Mouse (Mus musculus) kidney, embryonic 14.5 days (tissue): ENCODE measurements at regions not wholly inside any gene's neighbourhood (a gene's known extent, or its start where the extent isn't known, plus 50 kb on each side); places are given as distances from the start of the nearest gene placed in this dataset.

Experiments used
- ATAC-seq: fragments of 200-750 bp; cut with Nextera tagmentation; 2 replicates; pipeline ENCODE4 v1.8.0; 2017; ENCODE audit warnings: moderate number of reproducible peaks, mild to moderate bottlenecking, moderate TSS enrichment, moderate library complexity; ENCODE audit not compliant: low FRiP score, low TSS enrichment
- H3K27ac ChIP-seq: fragments of 300-500 bp; sonication (generic); 2 replicates; pipeline ENCODE4 v1.5.1; 2014; ENCODE audit warnings: low read depth, mild to moderate bottlenecking, low read length, moderate library complexity, mixed read lengths
- H3K27me3 ChIP-seq: fragments of 300-500 bp; sonication (generic); 2 replicates; pipeline ENCODE4 v1.6.1; 2014; ENCODE audit warnings: mild to moderate bottlenecking, low read length; ENCODE audit not compliant: control insufficient read depth, insufficient read depth
- H3K36me3 ChIP-seq: fragments of 300-500 bp; sonication (generic); 2 replicates; pipeline ENCODE4 v1.6.1; 2014; ENCODE audit warnings: low read length, mixed read lengths; ENCODE audit not compliant: control insufficient read depth, insufficient read depth
- H3K4me1 ChIP-seq: fragments of 300-500 bp; sonication (generic); 2 replicates; pipeline ENCODE4 v1.6.1; 2014; ENCODE audit warnings: low read length, mixed read lengths; ENCODE audit not compliant: control insufficient read depth, insufficient read depth
- H3K4me2 ChIP-seq: fragments of 300-500 bp; sonication (generic); replicated peaks from 2 replicates; pipeline ENCODE4 v1.6.1; 2014; ENCODE audit warnings: low read depth, mild to moderate bottlenecking, low read length
- H3K4me3 ChIP-seq: fragments of 300-500 bp; sonication (generic); 2 replicates; pipeline ENCODE4 v1.5.1; 2014; ENCODE audit warnings: mild to moderate bottlenecking, low read length
- H3K9ac ChIP-seq: fragments of 300-500 bp; sonication (generic); 2 replicates; pipeline ENCODE4 v1.6.1; 2014; ENCODE audit warnings: low read depth, mild to moderate bottlenecking, low read length, moderate library complexity
- H3K9me3 ChIP-seq: fragments of 300-500 bp; sonication (generic); 2 replicates; pipeline ENCODE4 v1.6.1; 2016; ENCODE audit warnings: low read length; ENCODE audit not compliant: control insufficient read depth
- WGBS: fragments of 180-500 bp; shearing (Covaris S2); extraction: QIAGEN DNeasy Blood & Tissue Kit; methylation state at CpG from one replicate; pipeline ENCODE4 v1.1.7; 2014; 5-methylcytosine and 5-hydroxymethylcytosine counted together

GRCm38 (mm10) chr17:73014090-73014853 is 93.5 kb upstream of the Lclat1 start:
- Histone ChIP-seq H3K9me3 (no peaks in the 10 kb centered on the region), H3K9ac (no peak overlapping the region), H3K36me3 (no peaks in the 10 kb centered on the region), H3K27me3 (no peaks in the 10 kb centered on the region), H3K27ac (no peak overlapping the region), H3K4me3 (no peak overlapping the region), H3K4me1 (peaks cover 17% of the 10 kb centered on the region; the same call in 1 of the 2 replicates), H3K4me2 (no peak overlapping the region)
- no peak for ATAC-seq
- WGBS = 51% methylated on average over 9 of the region's 9 CpGs

- H3K9me3 ChIP-seq = no peaks in the 10 kb centered on the region
- H3K27ac ChIP-seq = peak overlapping the region; percentile 55; the same call in 1 of the 2 replicates
Measured at GRCm38 (mm10) chr17:73017173-73017572, 90.6 kb upstream of the Lclat1 start.

DNA sequence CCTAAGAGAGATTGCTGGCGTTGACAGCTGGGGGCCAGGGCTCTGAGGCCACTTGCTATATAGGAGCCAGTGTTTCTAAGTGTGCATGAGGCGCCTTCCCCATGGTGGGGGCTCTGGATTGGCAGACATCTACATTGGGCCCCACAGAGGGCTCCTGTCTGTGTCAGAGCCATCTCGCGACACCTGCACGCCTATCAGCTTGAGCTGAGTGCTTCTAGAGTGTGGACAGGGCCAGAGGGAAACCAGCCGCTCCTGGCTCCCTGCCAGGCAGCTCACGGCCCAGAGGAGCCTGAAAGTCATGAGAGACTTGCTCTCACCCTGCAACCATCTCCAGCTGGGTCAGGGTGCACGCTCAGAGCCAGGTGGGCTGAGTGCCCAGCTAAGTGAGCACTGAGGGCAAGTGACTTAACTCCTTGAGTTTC is 85.1 kb upstream of the Lclat1 start:
- H3K4me2 ChIP-seq = no peak overlapping the region
- WGBS = 53% methylated on average over 8 of the region's 8 CpGs
- ATAC-seq = peak; percentile 46

More at GRCm38 (mm10) chr17:73017173-73017572, 90.6 kb upstream of the Lclat1 start:
- H3K36me3 ChIP-seq = no peaks in the 10 kb centered on the region
- no peak overlapping the region for H3K4me3 ChIP-seq
- 56% methylated on average over 5 of the region's 5 CpGs for WGBS
- no peak overlapping the region for H3K9ac ChIP-seq
- H3K27me3 ChIP-seq = no peaks in the 10 kb centered on the region
- H3K4me2 ChIP-seq = no peak overlapping the region
- H3K4me1 ChIP-seq = peaks cover 12% of the 10 kb centered on the region; the same call in 1 of the 2 replicates
- peak; percentile 79 for ATAC-seq

DNA sequence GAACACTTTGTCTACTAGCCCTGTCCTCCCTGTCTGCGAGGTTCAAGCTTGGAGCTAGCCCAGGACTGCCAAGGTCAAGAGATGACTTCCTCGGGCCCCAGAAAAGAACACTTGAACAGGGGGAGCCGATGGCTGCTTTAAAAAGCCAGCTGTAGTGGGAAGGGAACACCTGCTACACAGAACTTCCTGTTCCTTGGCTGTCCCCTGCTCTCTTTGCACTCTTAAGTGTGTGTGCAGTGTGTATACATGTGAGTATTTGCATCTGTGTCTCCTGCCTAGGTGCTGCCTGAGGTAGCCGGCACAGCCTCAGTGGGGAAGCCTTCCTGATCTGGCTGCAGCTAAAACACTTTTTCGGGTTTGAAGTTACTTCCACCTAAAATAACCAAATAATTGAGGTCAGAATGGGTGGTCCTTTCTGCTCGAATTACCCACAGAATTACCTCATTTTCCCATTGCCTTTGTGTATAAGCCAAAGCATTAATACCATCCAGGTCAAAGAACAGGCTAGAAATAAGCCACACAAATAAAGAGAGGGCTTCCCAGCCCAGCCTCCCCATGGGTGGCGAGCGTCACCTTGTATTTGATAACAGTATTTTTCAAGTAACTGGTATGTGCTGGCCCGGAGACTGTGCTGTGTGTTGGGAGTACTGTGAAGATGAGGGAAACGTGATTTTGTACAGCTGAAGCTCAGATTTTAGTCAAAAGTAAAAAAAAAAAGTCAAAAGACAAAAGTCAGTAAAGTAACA is 84.2 kb upstream of the Lclat1 start:
- 61% methylated on average over 10 of the region's 10 CpGs for WGBS

More for the DNA sequence above, 85.1 kb upstream of the Lclat1 start:
- Histone ChIP-seq H3K9ac (no peak overlapping the region), H3K27ac (no peak overlapping the region), H3K9me3 (no peaks in the 10 kb centered on the region), H3K27me3 (no peaks in the 10 kb centered on the region), H3K36me3 (no peaks in the 10 kb centered on the region), H3K4me3 (no peak overlapping the region), H3K4me1 (peaks cover 6% of the 10 kb centered on the region; the same call in 1 of the 2 replicates)

DNA sequence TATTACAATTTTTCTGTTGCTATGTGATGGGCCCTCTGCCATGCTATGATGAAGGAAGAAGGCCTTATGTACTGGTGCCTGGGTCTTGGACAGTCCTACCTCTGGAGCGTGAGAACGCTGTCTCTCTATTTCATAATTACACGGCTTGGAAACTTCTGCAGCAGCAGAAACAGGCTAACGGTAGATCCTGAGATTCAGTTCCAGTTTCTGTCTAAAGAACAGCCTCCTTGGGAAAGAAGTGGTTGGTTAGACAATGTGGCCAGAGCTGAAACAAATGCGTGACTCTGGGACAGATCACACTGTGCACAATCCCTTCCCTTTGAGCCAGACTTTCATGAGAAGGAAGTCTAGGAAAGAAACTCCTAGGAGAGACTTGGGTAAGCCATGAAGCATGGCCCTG is 80.7 kb upstream of the Lclat1 start:
- Histone ChIP-seq H3K9me3 (no peaks in the 10 kb centered on the region), H3K36me3 (no peaks in the 10 kb centered on the region), H3K27ac (no peak overlapping the region), H3K9ac (no peak overlapping the region), H3K4me1 (peaks cover 6% of the 10 kb centered on the region; the same call in 1 of the 2 replicates), H3K4me2 (no peak overlapping the region), H3K4me3 (no peak overlapping the region), H3K27me3 (no peaks in the 10 kb centered on the region)
- ATAC-seq = no peak
- WGBS = 89% methylated on average over 5 of the region's 5 CpGs

More for the DNA sequence above, 84.2 kb upstream of the Lclat1 start:
- Histone ChIP-seq H3K36me3 (no peaks in the 10 kb centered on the region), H3K4me3 (no peak overlapping the region), H3K9me3 (no peaks in the 10 kb centered on the region), H3K4me1 (peaks cover 6% of the 10 kb centered on the region; the same call in 1 of the 2 replicates), H3K4me2 (no peak overlapping the region), H3K9ac (no peak overlapping the region), H3K27me3 (no peaks in the 10 kb centered on the region), H3K27ac (no peak overlapping the region)
- ATAC-seq = 0 out of 2 replicates have a peak, but pooled peaks have one; percentile 12

- H3K4me3 ChIP-seq = no peak overlapping the region
- H3K9ac ChIP-seq = no peak overlapping the region
- H3K27me3 ChIP-seq = no peaks in the 10 kb centered on the region
- H3K4me1 ChIP-seq = peaks cover 12% of the 10 kb centered on the region
- no peak for ATAC-seq
- H3K36me3 ChIP-seq = no peaks in the 10 kb centered on the region
- no peak overlapping the region for H3K27ac ChIP-seq
- 64% methylated on average over 5 of the region's 5 CpGs for WGBS
- no peaks in the 10 kb centered on the region for H3K9me3 ChIP-seq
- H3K4me2 ChIP-seq = no peak overlapping the region
Measured at GRCm38 (mm10) chr17:73031796-73032195, 76.0 kb upstream of the Lclat1 start.

DNA sequence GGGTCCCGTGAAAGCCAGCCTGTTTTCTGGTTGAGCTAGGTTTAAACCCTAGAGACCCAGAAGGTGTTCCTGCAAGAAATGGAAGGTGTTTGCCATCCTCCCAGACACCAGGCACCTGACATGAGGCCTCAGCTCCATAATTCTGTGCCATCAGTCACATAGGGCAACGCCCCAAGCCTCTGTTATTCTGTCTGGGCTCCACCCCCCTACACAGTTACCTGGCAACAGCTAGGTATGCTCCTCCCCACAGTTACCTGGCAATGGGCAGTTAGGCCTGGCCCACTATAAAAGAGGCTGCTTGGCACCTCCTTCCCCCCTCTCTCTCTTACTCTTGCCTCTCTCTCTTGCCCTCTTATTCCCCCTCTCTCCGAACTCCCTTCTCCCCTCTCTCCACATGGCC is 75.5 kb upstream of the Lclat1 start:
- Histone ChIP-seq H3K4me1 (peaks cover 12% of the 10 kb centered on the region), H3K9me3 (no peaks in the 10 kb centered on the region), H3K4me3 (no peak overlapping the region), H3K9ac (no peak overlapping the region), H3K27me3 (no peaks in the 10 kb centered on the region), H3K36me3 (no peaks in the 10 kb centered on the region), H3K27ac (no peak overlapping the region), H3K4me2 (no peak overlapping the region)
- no peak for ATAC-seq
- 75% methylated on average over 3 of the region's 3 CpGs for WGBS

DNA sequence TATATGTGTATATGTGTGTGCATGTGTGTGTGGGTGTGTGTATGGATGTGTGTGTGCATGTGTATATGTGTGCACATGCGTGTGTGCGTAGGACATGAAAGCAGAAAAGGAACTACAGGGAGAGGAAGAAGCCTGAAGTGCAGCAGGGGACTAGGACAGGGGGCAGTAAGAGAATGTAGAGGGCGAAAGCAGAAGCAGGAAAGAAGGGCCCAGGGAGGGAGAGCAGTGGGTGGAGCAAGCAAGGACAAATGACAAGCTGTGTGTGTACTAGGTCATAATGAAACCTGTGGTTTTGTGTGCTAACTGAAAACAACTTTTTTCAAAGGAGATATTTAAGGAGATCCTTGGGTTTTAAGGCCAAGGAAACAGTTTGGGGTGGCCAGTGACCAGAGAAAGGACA is 73.4 kb upstream of the Lclat1 start:
- Histone ChIP-seq H3K27me3 (no peaks in the 10 kb centered on the region), H3K4me3 (no peak overlapping the region), H3K36me3 (no peaks in the 10 kb centered on the region), H3K9ac (no peak overlapping the region), H3K9me3 (no peaks in the 10 kb centered on the region), H3K4me1 (peaks cover 12% of the 10 kb centered on the region), H3K27ac (no peak overlapping the region), H3K4me2 (no peak overlapping the region)
- ATAC-seq = no peak
- WGBS = 88% methylated on average over 3 of the region's 3 CpGs

- Histone ChIP-seq H3K4me3 (no peak overlapping the region), H3K9me3 (no peaks in the 10 kb centered on the region), H3K36me3 (no peaks in the 10 kb centered on the region), H3K4me2 (no peak overlapping the region), H3K27ac (no peak overlapping the region), H3K4me1 (peaks cover 12% of the 10 kb centered on the region), H3K9ac (no peak overlapping the region), H3K27me3 (no peaks in the 10 kb centered on the region)
- ATAC-seq = peak; percentile 36; the same call in 1 of the 2 replicates
- WGBS = 27% methylated on average over 8 of the region's 8 CpGs
Measured at GRCm38 (mm10) chr17:73034981-73035481, 72.8 kb upstream of the Lclat1 start.
